Mouse (Mus musculus) intestine, embryonic 14.5 days (tissue): ENCODE results near the gene Zkscan17. TPM values are rescaled to one million over a fixed set of nuclear protein-coding genes. Genes with fewer than 3 reads are reported as not detected.

Experiments used
- ATAC-seq: fragments of 200-750 bp; cut with Nextera tagmentation; replicated peaks from 2 replicates; pipeline ENCODE4 v1.8.0; 2017; ENCODE audit warnings: low read depth, moderate number of reproducible peaks, moderate TSS enrichment, moderate library complexity; ENCODE audit not compliant: low FRiP score, low TSS enrichment
- DNase-seq: peaks from one replicate; pipeline ENCODE4 v3.0.0-alpha.2; 2018; ENCODE audit warnings: low spot score
- H3K27ac ChIP-seq: fragments of 300-500 bp; sonication (generic); 2 replicates; pipeline ENCODE4 v1.5.1; 2014; ENCODE audit warnings: low read depth, mild to moderate bottlenecking, control low read depth
- H3K27me3 ChIP-seq: fragments of 300-500 bp; sonication (generic); replicated peaks from 2 replicates; pipeline ENCODE4 v1.6.1; 2014; ENCODE audit warnings: low read length, control low read depth; ENCODE audit not compliant: control insufficient read depth, insufficient read depth
- H3K36me3 ChIP-seq: fragments of 300-500 bp; sonication (generic); 2 replicates; pipeline ENCODE4 v1.6.1; 2014; ENCODE audit warnings: low read length, control low read depth; ENCODE audit not compliant: control insufficient read depth, insufficient read depth
- H3K4me1 ChIP-seq: fragments of 300-500 bp; sonication (generic); replicated peaks from 2 replicates; pipeline ENCODE4 v1.6.1; 2014; ENCODE audit warnings: low read length, control low read depth, mixed read lengths; ENCODE audit not compliant: control insufficient read depth, insufficient read depth
- H3K4me2 ChIP-seq: fragments of 300-500 bp; sonication (generic); 2 replicates; pipeline ENCODE4 v1.6.1; 2014; ENCODE audit warnings: low read length
- H3K4me3 ChIP-seq: fragments of 300-500 bp; sonication (generic); 2 replicates; pipeline ENCODE4 v1.5.1; 2014; ENCODE audit warnings: low read depth, low read length, control low read depth, mixed read lengths
- H3K9ac ChIP-seq: fragments of 300-500 bp; sonication (generic); 2 replicates; pipeline ENCODE4 v1.6.1; 2014; ENCODE audit warnings: mild to moderate bottlenecking, low read length
- H3K9me3 ChIP-seq: fragments of 300-500 bp; sonication (generic); 2 replicates; pipeline ENCODE4 v1.6.1; 2016; ENCODE audit warnings: low read length, control low read depth; ENCODE audit not compliant: control insufficient read depth
- WGBS: fragments of 180-500 bp; shearing (Covaris S2); extraction: QIAGEN DNeasy Blood & Tissue Kit; methylation state at CpG from one replicate; pipeline ENCODE4 v1.1.7; 2014; 5-methylcytosine and 5-hydroxymethylcytosine counted together
- polyA plus RNA-seq: library from polyadenylated mRNA; unstranded; fragments of >200 nt; fragmentation: Nextera tagmentation; extraction: Ambion mirVana; gene quantifications from 2 replicates; pipeline ENCODE4 v1.2.1, GENCODE M21; 2014

Zkscan17 gene
- polyA plus RNA-seq, 1 experiment from 2014 or later, result 21.0 TPM

DNA sequence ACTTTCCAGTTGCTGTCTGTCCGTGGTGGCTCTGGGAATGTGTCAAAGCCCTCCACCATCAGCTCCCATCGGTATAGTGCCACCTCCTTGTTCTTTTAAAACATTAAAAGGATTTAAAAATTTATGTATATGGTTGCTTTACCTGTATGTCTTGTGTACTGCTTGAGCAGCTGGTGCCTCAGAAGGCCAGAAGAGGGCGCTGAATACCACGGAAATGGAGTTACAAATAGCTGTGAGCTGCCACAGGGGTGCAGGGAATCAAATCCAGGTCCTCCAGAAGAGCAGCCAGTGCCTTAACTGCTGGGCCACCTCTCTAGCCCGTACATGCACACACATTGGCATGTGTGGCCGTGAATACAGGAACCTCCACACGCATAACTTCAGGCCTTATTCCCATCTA, 28.8 kb downstream of the Zkscan17 start:
- 90% methylated on average over 7 of the region's 7 CpGs for WGBS
- Histone ChIP-seq H3K4me3 (no peak overlapping the region), H3K9ac (no peak overlapping the region), H3K4me2 (no peak overlapping the region), H3K27me3 (no peaks in the 10 kb centered on the region), H3K36me3 (peaks cover 99% of the 10 kb centered on the region), H3K9me3 (peaks cover 2% of the 10 kb centered on the region; the same call in 1 of the 2 replicates), H3K4me1 (no peaks in the 10 kb centered on the region), H3K27ac (no peak overlapping the region)
- DNase-seq (no peak), ATAC-seq (no peak)

DNA sequence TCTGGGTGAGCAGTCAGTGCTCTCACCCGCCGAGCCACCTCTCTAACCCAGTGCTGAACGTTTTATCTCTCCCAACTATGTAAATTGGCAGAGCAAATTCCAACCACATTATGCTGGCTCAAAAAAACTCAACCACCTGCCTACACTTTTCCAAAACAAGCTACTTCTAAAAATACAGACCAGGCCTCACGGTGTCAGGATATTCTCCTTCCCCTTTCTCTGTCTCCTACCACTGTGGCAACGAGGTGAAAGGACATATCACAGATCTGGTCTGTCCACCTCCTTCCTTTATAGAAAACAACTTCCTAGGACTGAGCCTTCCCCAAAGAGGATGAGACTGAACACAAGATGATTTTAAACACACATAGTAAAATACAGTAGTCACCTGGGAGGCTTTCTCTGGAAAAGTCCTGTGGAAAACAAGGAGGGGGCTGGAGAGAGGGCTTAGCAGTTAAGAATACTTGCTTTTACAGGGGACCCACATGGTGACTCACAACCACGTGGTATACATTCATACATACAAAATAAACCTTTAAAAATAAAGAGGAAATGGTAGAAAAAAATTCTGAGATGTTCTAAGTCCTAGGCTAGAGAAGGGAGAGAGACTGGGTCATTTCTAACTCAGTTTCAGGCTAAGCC, 29.8 kb downstream of the Zkscan17 start:
- H3K4me3 ChIP-seq, result no peak overlapping the region
- peaks cover 99% of the 10 kb centered on the region for H3K36me3 ChIP-seq
- WGBS, result 90% methylated on average over 6 of the region's 6 CpGs

DNA sequence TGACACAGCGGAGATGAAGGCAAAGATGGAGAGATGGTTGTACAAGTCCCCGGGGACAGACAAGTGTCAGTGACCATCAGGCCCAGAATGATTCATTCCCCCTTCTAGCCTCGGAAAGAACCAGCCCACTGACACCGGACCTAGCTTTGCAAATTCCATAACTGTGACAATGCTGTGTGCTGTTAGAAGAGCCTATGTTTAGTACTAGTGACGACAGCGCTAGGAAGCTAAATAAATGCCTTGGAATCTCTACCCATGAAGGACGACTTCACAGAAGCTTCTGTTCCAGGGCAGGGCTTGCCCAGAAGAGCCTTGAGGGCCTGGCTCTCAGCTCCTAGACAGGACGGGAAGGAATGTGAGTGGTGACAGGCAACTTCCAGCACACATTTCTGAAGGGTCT, 40.3 kb downstream of the Zkscan17 start:
- WGBS, result 80% methylated on average over 8 of the region's 8 CpGs
- Histone ChIP-seq H3K4me3 (no peak overlapping the region), H3K9ac (no peak overlapping the region), H3K27ac (no peak overlapping the region), H3K4me2 (no peak overlapping the region), H3K9me3 (no peaks in the 10 kb centered on the region), H3K27me3 (no peaks in the 10 kb centered on the region), H3K4me1 (no peaks in the 10 kb centered on the region), H3K36me3 (peaks cover 63% of the 10 kb centered on the region)
- ATAC-seq (no peak), DNase-seq (no peak)

More for the DNA sequence above, 29.8 kb downstream of the Zkscan17 start:
- Histone ChIP-seq H3K9ac (no peak overlapping the region), H3K4me1 (no peaks in the 10 kb centered on the region), H3K9me3 (peaks cover 2% of the 10 kb centered on the region; the same call in 1 of the 2 replicates), H3K27ac (no peak overlapping the region), H3K4me2 (no peak overlapping the region), H3K27me3 (no peaks in the 10 kb centered on the region)
- ATAC-seq, result no peak
- no peak for DNase-seq

DNA sequence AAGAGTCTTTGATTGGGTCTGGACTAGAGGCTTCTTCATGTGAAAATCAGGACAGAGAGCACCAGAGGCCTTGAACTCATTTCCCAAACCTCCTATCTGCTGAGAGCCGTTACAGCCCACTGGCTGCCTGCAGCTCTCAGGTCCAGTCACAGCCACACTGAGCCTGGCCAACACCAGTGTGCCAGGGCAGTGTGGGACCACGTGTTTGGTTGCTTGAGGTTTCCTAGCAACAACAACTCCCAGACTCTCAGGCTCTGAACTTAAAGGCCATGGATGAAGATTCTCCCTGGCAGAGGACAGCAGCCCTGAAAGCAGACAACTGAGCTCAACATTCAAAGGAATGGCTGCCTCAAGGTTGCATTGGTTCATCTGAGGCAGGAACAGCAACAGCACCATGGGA, 40.9 kb downstream of the Zkscan17 start:
- no peak for DNase-seq
- Histone ChIP-seq H3K4me3 (no peak overlapping the region), H3K4me1 (no peaks in the 10 kb centered on the region), H3K4me2 (no peak overlapping the region), H3K9me3 (no peaks in the 10 kb centered on the region), H3K27me3 (no peaks in the 10 kb centered on the region), H3K27ac (no peak overlapping the region), H3K36me3 (peaks cover 57% of the 10 kb centered on the region), H3K9ac (no peak overlapping the region)
- no peak for ATAC-seq
- WGBS, result 72% methylated on average over 2 of the region's 2 CpGs

DNA sequence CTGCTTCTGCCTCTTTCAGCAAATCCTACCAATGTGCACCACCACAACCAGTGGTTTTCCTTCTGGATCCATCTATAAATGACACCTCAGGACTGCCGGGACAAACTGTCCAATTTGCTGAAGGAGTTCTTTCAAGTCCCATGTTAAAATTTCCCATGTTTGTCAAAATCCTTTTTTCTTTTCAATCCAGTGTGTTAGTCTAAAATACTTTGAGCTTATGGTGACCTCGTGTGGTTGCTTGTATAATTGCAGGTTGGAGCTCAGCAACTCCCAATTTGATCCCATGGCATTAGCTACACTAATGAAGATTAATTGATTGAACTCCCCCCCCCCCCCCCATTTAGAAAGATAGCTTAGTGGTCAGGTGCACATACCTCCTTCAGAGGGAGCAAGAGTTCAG, 43.3 kb downstream of the Zkscan17 start:
- DNase-seq, result peak; percentile 66
- H3K9ac ChIP-seq, result no peak overlapping the region
- H3K9me3 ChIP-seq, result no peaks in the 10 kb centered on the region
- peaks cover 34% of the 10 kb centered on the region for H3K36me3 ChIP-seq
- no peaks in the 10 kb centered on the region for H3K27me3 ChIP-seq
- no peak overlapping the region for H3K27ac ChIP-seq
- no peak overlapping the region for H3K4me2 ChIP-seq
- no peaks in the 10 kb centered on the region for H3K4me1 ChIP-seq
- no peak overlapping the region for H3K4me3 ChIP-seq
- no peak for ATAC-seq
- 8% methylated on average over 2 of the region's 2 CpGs for WGBS

DNA sequence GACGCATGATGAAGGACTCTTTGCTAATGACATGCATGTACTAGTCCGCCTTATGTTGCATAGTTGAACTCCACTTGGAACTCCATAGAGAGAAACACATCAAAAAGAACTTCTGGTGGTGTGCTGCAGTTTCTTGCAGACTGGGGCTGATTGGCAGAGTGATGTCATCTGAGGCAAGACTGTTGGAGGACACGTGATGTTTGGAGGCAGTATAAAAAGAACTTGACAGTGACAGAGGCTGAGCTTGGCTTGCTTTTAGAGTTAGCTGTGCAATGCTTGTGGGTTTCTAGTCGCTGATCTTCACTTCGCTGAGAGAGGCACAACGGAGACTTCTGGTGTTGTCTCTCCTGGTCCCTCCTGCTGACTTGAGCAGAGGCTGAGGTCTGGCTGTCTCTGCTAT, 49.3 kb downstream of the Zkscan17 start:
- no peak overlapping the region for H3K4me3 ChIP-seq
- no peaks in the 10 kb centered on the region for H3K9me3 ChIP-seq
- DNase-seq, result no peak
- H3K27ac ChIP-seq, result no peak overlapping the region
- no peak overlapping the region for H3K9ac ChIP-seq
- no peak overlapping the region for H3K4me2 ChIP-seq
- no peaks in the 10 kb centered on the region for H3K27me3 ChIP-seq
- ATAC-seq, result no peak
- H3K4me1 ChIP-seq, result no peaks in the 10 kb centered on the region
- no peaks in the 10 kb centered on the region for H3K36me3 ChIP-seq
- WGBS, result 69% methylated on average over 6 of the region's 6 CpGs

DNA sequence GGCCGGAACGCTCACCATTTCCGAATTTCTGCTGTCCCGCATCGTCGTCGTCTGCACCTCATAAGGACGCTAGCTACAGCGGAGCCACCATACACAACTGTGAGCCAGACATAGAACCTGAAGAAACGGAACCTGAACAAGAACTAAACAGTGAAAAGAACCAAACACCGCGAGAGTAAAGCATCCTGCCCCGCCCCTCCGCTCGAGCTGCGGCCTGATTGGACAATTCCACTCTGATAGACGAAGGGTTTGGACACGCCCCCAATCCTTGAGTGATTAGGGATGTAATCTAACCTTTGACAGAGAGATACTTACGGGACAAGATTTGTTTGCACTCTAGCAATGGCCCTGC, 54.2 kb downstream of the Zkscan17 start, which contains the start of gene Zfp867:
TSS of gene Zfp867 (minus strand) at position 149 of the 352 bp plus-strand sequence.
- Histone ChIP-seq H3K36me3 (no peaks in the 10 kb centered on the region), H3K4me2 (peak within 1 kb of the TSS; percentile 85), H3K4me1 (peaks cover 6% of the 10 kb centered on the region), H3K27me3 (no peaks in the 10 kb centered on the region), H3K4me3 (peak within 1 kb of the TSS; percentile 90), H3K9ac (peak within 1 kb of the TSS; percentile 92), H3K27ac (peak within 1 kb of the TSS; percentile 77), H3K9me3 (no peaks in the 10 kb centered on the region)
- WGBS, result under 1% methylated on average over 19 of the region's 19 CpGs
- DNase-seq (peak; percentile 94), ATAC-seq (peak; percentile 83)

DNA sequence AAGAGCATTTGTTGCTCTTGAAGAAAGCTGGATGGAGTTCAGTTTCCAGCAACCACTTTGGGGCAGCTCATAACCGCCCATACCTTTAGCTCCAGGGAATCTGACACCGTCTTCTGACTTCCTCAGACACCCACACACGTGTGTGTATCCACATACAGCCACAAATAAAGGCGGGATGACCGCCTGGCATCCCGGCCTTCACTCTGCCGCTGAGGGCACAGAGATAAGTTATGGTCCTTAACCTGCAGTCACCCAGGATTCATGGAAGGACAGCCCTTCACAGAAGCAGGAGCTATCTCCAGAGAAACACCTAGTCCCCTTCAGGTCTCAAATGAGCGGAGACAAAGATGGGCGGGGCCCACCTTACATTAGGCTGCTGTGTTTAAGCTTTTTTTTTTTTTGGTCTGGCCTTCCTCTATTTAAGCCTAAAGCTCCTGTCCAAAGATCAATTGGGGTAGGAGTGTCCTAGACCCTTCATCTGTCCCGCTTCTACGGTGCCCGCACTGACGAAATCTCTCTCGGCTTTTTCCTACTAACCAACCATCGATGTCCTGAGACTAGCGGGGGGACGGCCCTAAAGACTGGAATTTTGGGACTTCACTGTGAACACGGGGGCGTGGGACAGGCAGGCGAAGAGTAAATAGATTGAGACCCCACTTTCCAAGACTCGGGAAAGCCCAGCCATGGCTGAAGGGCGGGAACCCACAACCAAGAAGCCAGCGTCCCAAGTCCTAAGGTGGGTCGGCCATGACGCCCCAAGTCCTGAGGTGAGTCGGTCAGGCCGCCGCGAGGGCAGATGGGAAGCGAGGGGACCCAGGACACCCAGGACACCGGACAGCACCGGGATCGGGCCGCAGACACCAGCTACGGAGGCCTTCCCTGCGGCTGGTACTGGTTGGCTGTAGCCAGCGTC, 54.9 kb downstream of the Zkscan17 start:
- ATAC-seq (peak; percentile 75), DNase-seq (no peak)
- peak overlapping the region; percentile 77 for H3K27ac ChIP-seq
- WGBS, result 5% methylated on average over 37 of the region's 37 CpGs
- peak overlapping the region; percentile 90 for H3K4me3 ChIP-seq
- H3K4me2 ChIP-seq, result peak overlapping the region; percentile 85
- H3K36me3 ChIP-seq, result no peaks in the 10 kb centered on the region
- no peaks in the 10 kb centered on the region for H3K27me3 ChIP-seq
- H3K4me1 ChIP-seq, result peaks cover 6% of the 10 kb centered on the region
- H3K9ac ChIP-seq, result peak overlapping the region; percentile 92
- no peaks in the 10 kb centered on the region for H3K9me3 ChIP-seq
